Comparison of ENCODE assay signal across 16 mouse cellular contexts in the genomic region with DNA sequence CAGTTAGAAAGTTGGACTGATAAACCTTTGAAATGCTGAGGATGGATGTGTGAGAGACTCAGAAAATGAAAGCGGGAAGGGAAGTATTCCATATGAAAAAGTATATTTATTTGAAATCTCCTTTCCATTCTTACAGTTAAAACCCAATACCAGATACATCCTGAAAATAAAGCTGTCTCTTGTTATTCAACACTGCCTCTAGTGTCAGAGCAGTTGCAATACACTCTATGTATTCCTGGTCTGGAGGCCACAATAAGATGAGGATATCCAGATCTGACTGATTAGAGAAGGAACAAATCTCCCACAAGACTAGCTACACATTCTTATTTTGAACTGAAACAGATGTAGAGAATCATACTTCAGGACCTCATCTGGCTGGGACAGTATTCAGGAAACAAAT.
DNase-seq lines count a peak whose midpoint lies in the region; ATAC-seq and TF ChIP-seq lines count a peak whose summit lies in the region.
"Had no signal": no experiment of that assay in that cellular context is flagged by ENCODE, and none has a peak within 500 bp of the region (broad histone marks: within the 10 kb centered on the region; RNA-seq: fewer than 3 reads in every experiment).

No protein-coding gene starts in this region.

- no peaks in the 10 kb centered on the region for H3K27me3 ChIP-seq in heart, postnatal 0 days (ENCODE audit: control insufficient read depth, insufficient read depth, low read length)
- no peaks in the 10 kb centered on the region for H3K27me3 ChIP-seq in lung, postnatal 0 days (replicated peaks; ENCODE audit: insufficient read depth, low read length)
- H3K27me3 ChIP-seq in splenic B cell, adult 2 months (ENCODE audit: control insufficient read depth, insufficient read depth, low read length, poor library complexity, severe bottlenecking) = no peaks in the 10 kb centered on the region
- H3K27me3 ChIP-seq: embryonic facial prominence, embryonic 15.5 days; forebrain, embryonic 15.5 days had no signal

- H3K36me3 ChIP-seq in heart, postnatal 0 days (replicated peaks; ENCODE audit: control insufficient read depth, insufficient read depth, low read length) = no peaks in the 10 kb centered on the region
- H3K36me3 ChIP-seq in lung, postnatal 0 days (ENCODE audit: insufficient read depth, low read length) = no peaks in the 10 kb centered on the region
- no peaks in the 10 kb centered on the region for H3K36me3 ChIP-seq in splenic B cell, adult 2 months (ENCODE audit: control insufficient read depth, insufficient read depth, low read length, poor library complexity, severe bottlenecking)
- H3K36me3 ChIP-seq: embryonic facial prominence, embryonic 15.5 days; forebrain, embryonic 15.5 days; heart, embryonic 15.5 days had no signal

- no peak for ATAC-seq in heart, postnatal 0 days (ENCODE audit: insufficient read depth, low read depth)
- no peak for ATAC-seq in lung, postnatal 0 days
- ATAC-seq: forebrain, embryonic 15.5 days had no signal

- DNase-seq in heart, postnatal 0 days (ENCODE audit: low spot score) = no peak
- no peak for DNase-seq in heart, adult 8-10 months (ENCODE audit: low spot score)
- peak; percentile 8 for DNase-seq in lung, postnatal 0 days (ENCODE audit: low spot score)
- DNase-seq in lung, postnatal 4 days = no peak
- DNase-seq in NIH3T3 (ENCODE audit: low read depth) = peak; percentile 1
- DNase-seq in splenic B cell, adult 2 months (ENCODE audit: low read depth, low spot score) = peak; percentile 0
- DNase-seq in testis, postnatal 10 days (ENCODE audit: low spot score) = no peak
- no peak for DNase-seq in layer of hippocampus, adult 11-12 months (ENCODE audit: low spot score)
- DNase-seq: cerebellum, adult 8-10 months; gastrocnemius, postnatal 36 days; kidney, postnatal 4 days; right cerebral cortex, postnatal 4 days had no signal

- TF ChIP-seq CTCF in heart, postnatal 0 days (IDR thresholded peaks at IDR 0.05; ENCODE audit: low read depth) = peak; percentile 44
- peak; percentile 59 for TF ChIP-seq CTCF in lung, postnatal 0 days (IDR thresholded peaks at IDR 0.05)

- TF ChIP-seq EP300 in heart, postnatal 0 days (IDR thresholded peaks at IDR 0.05; ENCODE audit: low read depth) = no peak
- TF ChIP-seq EP300 in lung, postnatal 0 days (IDR thresholded peaks at IDR 0.05) = no peak

- H3K4me1 ChIP-seq in heart, postnatal 0 days (ENCODE audit: control insufficient read depth, insufficient read depth) = no peaks in the 10 kb centered on the region
- no peaks in the 10 kb centered on the region for H3K4me1 ChIP-seq in lung, postnatal 0 days (ENCODE audit: insufficient read depth, low read depth, low read length)
- H3K4me1 ChIP-seq: embryonic facial prominence, embryonic 15.5 days; forebrain, embryonic 15.5 days; heart, embryonic 15.5 days had no signal

- no peak overlapping the region for H3K4me3 ChIP-seq in heart, postnatal 0 days (ENCODE audit: low read depth, low read length)
- no peak overlapping the region for H3K4me3 ChIP-seq in lung, postnatal 0 days (ENCODE audit: low read depth, low read length)
- H3K4me3 ChIP-seq: embryonic facial prominence, embryonic 15.5 days; forebrain, embryonic 15.5 days; heart, embryonic 15.5 days; myocyte had no signal

- H3K4me2 ChIP-seq in heart, postnatal 0 days (ENCODE audit: low read depth, low read length) = no peak overlapping the region
- H3K4me2 ChIP-seq in lung, postnatal 0 days (replicated peaks; ENCODE audit: low read depth, low read length) = no peak overlapping the region
- H3K4me2 ChIP-seq: embryonic facial prominence, embryonic 15.5 days; forebrain, embryonic 15.5 days; heart, embryonic 15.5 days had no signal

- H3K9ac ChIP-seq in heart, postnatal 0 days (replicated peaks; ENCODE audit: low read depth, low read length) = no peak overlapping the region
- no peak overlapping the region for H3K9ac ChIP-seq in lung, postnatal 0 days (replicated peaks; ENCODE audit: low read depth)
- H3K9ac ChIP-seq: embryonic facial prominence, embryonic 15.5 days; forebrain, embryonic 15.5 days; heart, embryonic 15.5 days had no signal

- H3K27ac ChIP-seq in heart, postnatal 0 days (ENCODE audit: low read depth) = no peak overlapping the region
- no peak overlapping the region for H3K27ac ChIP-seq in lung, postnatal 0 days (ENCODE audit: low read length)
- H3K27ac ChIP-seq: embryonic facial prominence, embryonic 15.5 days; forebrain, embryonic 15.5 days; heart, embryonic 15.5 days had no signal

- no peaks in the 10 kb centered on the region for H3K9me3 ChIP-seq in heart, postnatal 0 days (replicated peaks; ENCODE audit: control insufficient read depth, low read length)
- no peaks in the 10 kb centered on the region for H3K9me3 ChIP-seq in lung, postnatal 0 days (ENCODE audit: low read length)
- H3K9me3 ChIP-seq: embryonic facial prominence, embryonic 15.5 days; forebrain, embryonic 15.5 days; heart, embryonic 15.5 days had no signal

- 62% methylated on average over 1 of the region's 1 CpGs for WGBS in heart, postnatal 0 days
- 82% methylated on average over 1 of the region's 1 CpGs for WGBS in lung, postnatal 0 days

Comparison
In these comparisons a context has a peak if more than half of its experiments do, and no peak if none do; other contexts are left out.
1. DNase-seq: peak in lung, postnatal 0 days (single experiment), NIH3T3 (single experiment) and splenic B cell, adult 2 months (single experiment); none in heart, postnatal 0 days (single experiment), heart, adult 8-10 months (single experiment), lung, postnatal 4 days (0 of 2), testis, postnatal 10 days (single experiment) and layer of hippocampus, adult 11-12 months (single experiment).